Mouse (Mus musculus): ENCODE data around the gene Atp8a2. TPM values are rescaled to one million over a fixed set of nuclear protein-coding genes. Genes with fewer than 3 reads are reported as not detected.

Gene Atp8a2
- polyA plus RNA-seq, 1 experiment, result 15.3 TPM

DNA sequence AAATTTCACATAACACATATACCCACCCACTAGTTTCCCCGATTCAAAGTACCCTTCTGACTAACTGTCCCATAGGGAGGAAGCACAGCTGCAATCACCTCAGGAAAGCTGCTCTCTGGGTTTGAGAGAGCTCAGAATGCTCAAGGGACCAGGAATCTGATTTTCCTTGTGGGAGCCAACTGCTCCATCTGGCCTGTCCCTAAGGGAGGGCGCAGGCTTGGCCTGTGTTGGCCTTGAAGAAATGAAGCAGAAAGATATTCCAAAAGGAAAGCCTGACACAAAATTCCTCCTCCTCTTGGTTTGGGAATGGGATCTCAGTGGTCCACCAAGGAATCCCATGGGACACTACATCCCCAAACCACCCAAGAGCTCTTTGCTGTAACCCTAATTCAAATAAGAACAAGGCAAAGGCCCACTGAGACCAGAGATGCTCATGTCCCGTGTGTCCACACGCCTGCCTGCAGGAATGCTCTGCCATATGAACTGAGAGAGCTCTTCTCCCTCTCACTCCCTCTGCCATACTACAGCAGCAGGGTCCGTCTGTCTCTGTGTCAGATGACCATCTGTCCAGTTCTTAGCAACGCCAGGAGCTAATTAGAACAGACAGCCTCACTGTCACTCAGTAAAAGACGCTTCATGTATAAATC is 293.4 kb downstream of the Atp8a2 start:
- Histone ChIP-seq H3K4me1 (ENCODE audit: control insufficient read depth, insufficient read depth, low read length) (no peaks in the 10 kb centered on the region), H3K27ac (ENCODE audit: insufficient read depth, low read length) (no peak overlapping the region)

DNA sequence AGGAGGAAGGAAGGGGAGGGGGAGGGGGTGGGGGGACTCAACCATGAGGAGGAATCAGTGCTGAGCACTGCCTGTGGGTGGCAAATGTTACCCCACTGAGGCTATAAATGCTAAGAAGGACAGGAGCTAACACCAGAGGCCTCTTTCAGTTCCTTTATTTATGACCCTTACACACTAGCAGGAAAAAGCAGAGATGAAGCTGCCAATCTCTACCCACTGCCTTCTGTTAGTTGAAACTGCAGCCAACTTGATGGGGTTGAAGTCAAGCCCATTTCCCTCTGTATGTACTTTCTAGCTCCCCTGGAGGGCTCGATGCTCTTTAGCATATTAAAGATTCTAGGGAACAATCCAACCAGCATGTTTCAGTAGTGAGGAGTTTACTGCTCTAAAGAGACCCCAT is 303.0 kb downstream of the Atp8a2 start:
- Histone ChIP-seq H3K27ac (ENCODE audit: insufficient read depth, low read length) (no peak overlapping the region), H3K4me1 (ENCODE audit: control insufficient read depth, insufficient read depth, low read length) (peaks cover 3% of the 10 kb centered on the region; the same call in 1 of the 2 replicates), H3K4me3 (ENCODE audit: insufficient read depth, low read length) (no peak overlapping the region)
- no peak for TF ChIP-seq CTCF (IDR thresholded peaks at IDR 0.05; ENCODE audit: extremely low read depth, insufficient read depth, low read length)
- no peak for TF ChIP-seq POLR2A (IDR thresholded peaks at IDR 0.05; ENCODE audit: extremely low read depth, insufficient read depth, low read length)

More for the DNA sequence above, 293.4 kb downstream of the Atp8a2 start:
- no peak for TF ChIP-seq POLR2A (IDR thresholded peaks at IDR 0.05; ENCODE audit: extremely low read depth, insufficient read depth, low read length)
- TF ChIP-seq CTCF (IDR thresholded peaks at IDR 0.05; ENCODE audit: extremely low read depth, insufficient read depth, low read length), result no peak
- H3K4me3 ChIP-seq (ENCODE audit: insufficient read depth, low read length), result no peak overlapping the region

DNA sequence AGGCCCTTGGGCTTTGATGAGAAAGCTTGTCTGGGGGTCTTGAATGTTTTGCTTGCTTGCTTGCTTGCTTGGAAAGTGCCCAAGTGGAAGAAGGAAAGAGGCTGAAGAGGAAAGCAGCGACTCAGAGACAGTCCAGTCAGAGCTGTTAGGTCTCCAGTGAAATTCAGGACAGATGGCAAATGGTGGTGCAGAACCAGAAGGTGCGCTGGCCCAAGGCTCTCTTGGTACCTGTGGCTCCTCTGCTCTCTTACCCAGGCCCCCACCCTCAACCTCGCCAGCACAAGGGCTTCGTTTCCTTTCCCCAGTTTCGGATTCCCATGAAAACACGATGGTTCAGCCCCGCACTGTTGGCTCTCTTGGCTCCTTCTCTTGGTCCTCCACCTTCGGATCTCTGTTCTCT is 304.9 kb downstream of the Atp8a2 start:
- Histone ChIP-seq H3K27ac (ENCODE audit: insufficient read depth, low read length) (no peak overlapping the region), H3K4me1 (ENCODE audit: control insufficient read depth, insufficient read depth, low read length) (peaks cover 3% of the 10 kb centered on the region; the same call in 1 of the 2 replicates), H3K4me3 (ENCODE audit: insufficient read depth, low read length) (no peak overlapping the region)
- no peak for TF ChIP-seq CTCF (IDR thresholded peaks at IDR 0.05; ENCODE audit: extremely low read depth, insufficient read depth, low read length)
- TF ChIP-seq POLR2A (IDR thresholded peaks at IDR 0.05; ENCODE audit: extremely low read depth, insufficient read depth, low read length), result no peak

DNA sequence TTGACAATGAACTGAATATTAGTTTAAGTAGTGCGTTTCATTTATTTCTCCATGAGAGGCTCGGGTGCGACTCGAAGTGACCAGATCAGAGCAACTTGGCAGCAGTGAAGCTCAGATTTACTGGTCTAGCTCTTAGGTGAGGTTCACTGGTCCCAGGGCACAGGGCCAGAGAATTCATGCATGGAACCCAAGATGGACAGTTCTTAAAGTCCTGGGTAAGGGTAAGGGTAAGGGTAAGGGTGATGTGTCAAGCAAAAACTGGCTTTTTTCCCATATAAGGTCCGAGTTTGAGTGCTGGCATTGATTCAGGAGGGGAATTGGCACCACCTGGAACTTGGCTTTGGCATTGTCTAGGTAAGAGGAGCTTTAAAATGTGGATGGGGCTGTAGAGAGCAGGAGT is 305.5 kb downstream of the Atp8a2 start:
- no peak overlapping the region for H3K4me3 ChIP-seq (ENCODE audit: insufficient read depth, low read length)
- no peak overlapping the region for H3K27ac ChIP-seq (ENCODE audit: insufficient read depth, low read length)
- peaks cover 3% of the 10 kb centered on the region; the same call in 1 of the 2 replicates for H3K4me1 ChIP-seq (ENCODE audit: control insufficient read depth, insufficient read depth, low read length)
- no peak for TF ChIP-seq CTCF (IDR thresholded peaks at IDR 0.05; ENCODE audit: extremely low read depth, insufficient read depth, low read length)
- TF ChIP-seq POLR2A (IDR thresholded peaks at IDR 0.05; ENCODE audit: extremely low read depth, insufficient read depth, low read length), result no peak

DNA sequence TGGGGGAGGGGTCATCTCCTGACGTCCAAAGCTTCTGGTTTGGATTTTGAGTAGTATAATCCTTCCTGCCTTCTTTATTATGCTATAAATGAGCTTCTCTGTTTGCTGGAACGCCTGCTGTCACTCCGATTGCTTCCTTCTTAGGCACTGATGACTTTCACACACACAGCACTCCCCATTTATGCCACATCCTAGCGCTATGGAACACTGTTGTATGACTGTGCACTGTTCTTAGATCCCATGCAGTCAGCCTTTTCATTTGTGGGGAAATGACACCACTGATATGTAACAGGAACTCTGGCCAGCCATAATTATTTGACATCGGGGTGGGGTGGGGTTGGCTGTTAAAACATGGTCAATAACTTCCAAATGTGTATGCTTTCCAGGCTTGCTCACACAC is 306.2 kb downstream of the Atp8a2 start:
- H3K4me3 ChIP-seq (ENCODE audit: insufficient read depth, low read length), result no peak overlapping the region
- TF ChIP-seq CTCF (IDR thresholded peaks at IDR 0.05; ENCODE audit: extremely low read depth, insufficient read depth, low read length), result no peak
- TF ChIP-seq POLR2A (IDR thresholded peaks at IDR 0.05; ENCODE audit: extremely low read depth, insufficient read depth, low read length), result no peak

DNA sequence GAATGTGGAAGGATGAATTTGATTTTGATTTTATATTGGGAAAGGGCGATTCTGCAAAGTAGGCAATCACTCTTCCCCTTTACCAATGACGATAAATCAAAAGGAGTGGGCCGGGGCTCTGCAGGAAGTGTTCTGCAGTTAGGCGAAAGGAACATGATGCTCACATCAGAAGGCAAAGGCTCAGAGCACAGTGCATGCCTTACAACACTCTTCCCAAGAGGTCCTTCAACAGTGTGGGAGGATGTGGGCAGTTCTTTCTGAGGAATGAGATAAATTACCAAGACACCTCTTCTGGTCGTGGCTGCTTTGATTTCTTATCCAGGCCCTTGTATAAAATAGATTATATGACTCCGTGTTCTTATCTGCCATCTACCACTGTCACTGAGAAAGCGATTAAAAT is 306.9 kb downstream of the Atp8a2 start:
- H3K27ac ChIP-seq (ENCODE audit: insufficient read depth, low read length), result no peak overlapping the region
- TF ChIP-seq CTCF (IDR thresholded peaks at IDR 0.05; ENCODE audit: extremely low read depth, insufficient read depth, low read length) (no peak), POLR2A (IDR thresholded peaks at IDR 0.05; ENCODE audit: extremely low read depth, insufficient read depth, low read length) (no peak)
- H3K4me1 ChIP-seq (ENCODE audit: control insufficient read depth, insufficient read depth, low read length), result peaks cover 3% of the 10 kb centered on the region; the same call in 1 of the 2 replicates
- H3K4me3 ChIP-seq (ENCODE audit: insufficient read depth, low read length), result no peak overlapping the region

More for the DNA sequence above, 306.2 kb downstream of the Atp8a2 start:
- Histone ChIP-seq H3K27ac (ENCODE audit: insufficient read depth, low read length) (no peak overlapping the region), H3K4me1 (ENCODE audit: control insufficient read depth, insufficient read depth, low read length) (peaks cover 3% of the 10 kb centered on the region; the same call in 1 of the 2 replicates)

DNA sequence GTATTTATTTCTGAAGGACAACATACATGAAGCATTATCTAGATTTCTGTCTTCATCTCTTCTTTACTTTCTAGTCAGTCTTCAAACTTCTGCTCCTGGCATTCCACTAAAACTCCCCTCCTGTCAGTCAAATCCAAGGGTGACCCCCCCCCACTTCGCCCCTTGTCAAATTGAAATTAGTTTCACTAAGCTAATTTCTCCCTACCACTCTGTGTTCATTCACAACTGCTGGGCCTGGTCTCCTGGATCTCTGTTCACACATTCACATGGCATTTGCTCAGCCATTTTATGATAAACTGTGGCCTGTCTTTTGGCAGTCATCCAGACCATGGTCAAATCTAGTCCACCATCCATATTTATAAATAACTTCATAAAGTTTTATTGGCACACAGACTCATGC is 308.5 kb downstream of the Atp8a2 start:
- TF ChIP-seq CTCF (IDR thresholded peaks at IDR 0.05; ENCODE audit: extremely low read depth, insufficient read depth, low read length) (no peak), POLR2A (IDR thresholded peaks at IDR 0.05; ENCODE audit: extremely low read depth, insufficient read depth, low read length) (no peak)
- no peak overlapping the region for H3K4me3 ChIP-seq (ENCODE audit: insufficient read depth, low read length)
- H3K4me1 ChIP-seq (ENCODE audit: control insufficient read depth, insufficient read depth, low read length), result peaks cover 5% of the 10 kb centered on the region; the same call in 1 of the 2 replicates
- no peak overlapping the region for H3K27ac ChIP-seq (ENCODE audit: insufficient read depth, low read length)

DNA sequence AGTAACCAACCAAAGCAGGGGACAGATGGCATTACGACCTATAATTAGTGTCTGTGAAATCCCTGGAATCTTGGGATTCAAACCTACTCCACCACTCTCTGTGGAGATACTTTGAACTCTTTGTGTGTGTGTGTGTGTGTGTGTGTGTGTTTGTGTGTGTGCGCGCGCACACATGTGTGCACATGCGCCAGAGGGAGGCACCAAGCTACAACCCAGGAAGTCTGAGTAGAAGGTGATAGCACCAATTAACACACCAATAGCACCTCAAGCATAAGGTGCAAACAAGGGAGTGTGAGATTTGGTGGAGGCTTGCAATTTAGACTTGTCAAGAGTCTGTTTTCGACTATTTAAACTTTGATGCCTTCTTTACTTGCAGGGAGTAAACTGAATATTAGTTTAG is 308.9 kb downstream of the Atp8a2 start:
- H3K27ac ChIP-seq (ENCODE audit: insufficient read depth, low read length), result no peak overlapping the region
- H3K4me1 ChIP-seq (ENCODE audit: control insufficient read depth, insufficient read depth, low read length), result peaks cover 5% of the 10 kb centered on the region; the same call in 1 of the 2 replicates
- TF ChIP-seq CTCF (IDR thresholded peaks at IDR 0.05; ENCODE audit: extremely low read depth, insufficient read depth, low read length) (no peak), POLR2A (IDR thresholded peaks at IDR 0.05; ENCODE audit: extremely low read depth, insufficient read depth, low read length) (no peak)
- H3K4me3 ChIP-seq (ENCODE audit: insufficient read depth, low read length), result no peak overlapping the region

DNA sequence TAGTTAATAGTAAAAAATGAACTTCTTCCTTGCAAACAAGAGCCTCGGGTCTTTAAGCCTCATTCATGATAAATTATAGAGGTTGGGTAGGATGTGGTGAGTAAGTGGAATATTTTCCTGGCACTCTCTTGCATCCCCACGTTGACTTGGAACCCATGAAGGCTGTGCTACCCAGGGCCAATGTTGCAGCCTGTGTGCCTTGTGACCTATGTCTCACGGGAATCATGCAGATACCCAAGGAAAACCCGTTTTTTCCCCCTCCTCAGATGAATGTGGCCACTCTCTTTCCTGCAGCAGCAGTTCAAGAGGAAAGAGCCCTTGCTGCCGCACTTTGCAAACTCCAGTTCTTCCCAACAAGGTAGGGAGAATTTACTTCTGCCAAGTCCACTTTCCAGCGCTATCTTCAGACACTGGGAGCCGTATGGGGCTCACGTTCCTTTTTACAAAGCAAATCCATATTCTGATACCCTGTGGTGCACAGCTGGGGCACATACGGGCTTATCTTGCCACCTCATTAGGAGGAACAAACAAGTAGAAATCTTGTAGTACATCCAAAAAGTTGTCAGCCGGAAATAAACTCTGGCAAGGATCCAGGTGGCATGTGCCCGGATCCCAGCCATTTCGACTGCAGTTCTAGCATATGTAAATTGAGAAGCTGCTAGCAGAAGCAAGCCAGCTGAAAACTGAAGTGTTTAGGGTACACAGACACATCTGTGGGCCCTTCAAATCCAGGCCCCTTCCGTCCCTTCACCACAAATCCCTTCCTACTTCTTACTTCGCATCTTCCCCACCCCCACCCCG is 309.7 kb downstream of the Atp8a2 start:
- TF ChIP-seq CTCF (IDR thresholded peaks at IDR 0.05; ENCODE audit: extremely low read depth, insufficient read depth, low read length) (no peak), POLR2A (IDR thresholded peaks at IDR 0.05; ENCODE audit: extremely low read depth, insufficient read depth, low read length) (no peak)
- H3K27ac ChIP-seq (ENCODE audit: insufficient read depth, low read length), result no peak overlapping the region
- peaks cover 5% of the 10 kb centered on the region; the same call in 1 of the 2 replicates for H3K4me1 ChIP-seq (ENCODE audit: control insufficient read depth, insufficient read depth, low read length)
- H3K4me3 ChIP-seq (ENCODE audit: insufficient read depth, low read length), result no peak overlapping the region
